Mouse (Mus musculus) left cerebral cortex, adult 9 months (tissue): Measurements from ENCODE around the gene Lrrfip1.

ENCODE experiments used
- DNase-seq, 2 experiments: peaks; one replicate each; pipeline ENCODE4 v3.0.0; 2022; ENCODE audit warnings: low spot score in 2 of 2

The Lrrfip1 gene

DNA sequence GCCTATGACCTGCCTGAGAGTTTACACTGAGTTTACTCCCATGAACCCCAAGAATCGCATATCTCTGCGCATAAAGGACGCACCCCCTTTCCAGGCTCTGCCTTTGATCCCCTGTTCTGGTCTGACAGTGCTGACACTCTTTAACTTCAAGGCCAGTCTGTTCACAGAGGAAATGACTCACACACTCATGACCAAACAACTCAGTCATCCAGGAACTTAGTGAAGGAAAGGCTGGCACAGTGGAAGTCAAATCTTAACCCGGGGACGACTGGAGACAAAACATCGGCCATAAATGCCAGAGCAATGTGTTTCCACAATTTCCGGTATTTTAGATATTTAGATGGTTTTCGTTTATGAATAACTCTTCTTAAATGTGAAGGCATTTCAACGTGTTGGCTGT is 25.4 kb downstream of the Lrrfip1 start:
- no peak for DNase-seq

DNA sequence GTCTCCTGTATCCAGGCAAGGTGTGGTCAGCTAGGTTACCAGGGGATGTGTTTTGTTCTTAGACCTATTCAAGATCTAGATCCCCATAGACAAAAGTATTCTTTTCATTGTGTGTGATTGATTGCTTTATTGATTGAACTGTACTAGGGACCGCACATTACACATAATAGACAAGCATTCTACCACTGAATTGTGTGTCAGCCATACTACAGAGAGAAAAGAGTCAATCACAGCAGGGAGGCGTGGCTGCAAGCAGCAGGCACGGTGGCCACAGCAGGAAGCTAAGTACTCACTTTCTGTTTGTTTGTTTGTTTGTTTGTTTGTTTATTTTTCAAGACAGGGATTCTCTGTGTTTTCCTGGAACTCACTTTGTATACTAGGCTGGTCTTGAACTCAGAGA is 25.9 kb downstream of the Lrrfip1 start:
- no peak for DNase-seq

DNA sequence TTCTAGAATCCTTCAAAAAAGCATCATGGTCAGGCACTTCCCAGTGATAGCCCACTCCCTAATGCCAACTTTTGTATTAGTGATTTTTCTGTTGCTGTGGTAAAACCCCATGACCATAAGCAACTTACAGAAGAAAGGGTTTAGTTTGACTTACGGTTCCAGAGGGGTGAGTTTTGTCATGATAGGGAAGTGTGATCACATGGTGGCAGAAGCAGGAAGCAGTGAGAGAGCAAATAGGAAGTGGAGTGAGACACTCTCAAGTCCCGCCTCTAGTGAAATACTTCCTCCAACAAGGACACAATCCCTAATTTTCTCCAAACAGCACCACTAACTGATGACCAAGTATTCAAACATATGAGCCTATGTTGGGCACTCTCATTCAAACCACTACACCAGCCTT is 28.4 kb downstream of the Lrrfip1 start:
- no peak for DNase-seq

DNA sequence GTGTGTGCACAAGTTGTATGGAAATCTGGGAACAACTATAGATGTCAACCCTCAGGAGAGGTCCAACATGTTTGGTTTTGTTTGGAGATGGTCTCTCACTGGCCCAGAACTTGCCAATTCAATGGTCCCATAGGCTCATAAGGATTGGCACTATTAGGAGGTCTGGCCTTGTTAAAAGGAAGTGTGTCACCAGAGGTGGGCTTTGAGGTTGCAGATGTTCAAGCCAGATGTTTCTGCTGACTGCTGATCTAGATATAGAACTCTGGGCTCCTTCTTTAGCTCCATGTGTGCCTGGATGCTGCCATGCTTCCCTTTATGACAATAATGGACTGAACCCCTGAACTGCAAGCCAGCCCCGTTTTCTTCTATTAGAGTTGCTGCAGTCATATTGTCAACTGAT is 31.8 kb downstream of the Lrrfip1 start:
- no peak for DNase-seq

DNA sequence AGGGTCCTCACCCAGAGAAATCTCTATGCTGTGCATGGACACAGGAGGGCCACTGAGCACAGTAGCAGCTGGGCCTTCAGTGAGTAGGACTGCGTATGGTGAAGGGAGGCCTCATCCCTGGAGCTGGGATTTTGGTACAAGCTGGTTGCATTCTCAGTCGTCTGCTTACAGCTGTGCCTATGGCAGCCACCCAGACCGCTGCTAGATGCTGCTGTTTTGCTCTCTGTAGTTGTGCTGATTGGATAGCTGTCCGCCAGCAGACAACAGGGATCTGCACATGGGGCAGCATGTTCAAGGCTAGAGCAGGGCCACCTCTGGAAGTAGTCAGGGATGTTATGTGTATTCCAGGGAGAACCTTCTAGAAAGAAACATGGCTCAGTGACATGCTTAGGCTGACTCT is 33.0 kb downstream of the Lrrfip1 start:
- no peak for DNase-seq

DNA sequence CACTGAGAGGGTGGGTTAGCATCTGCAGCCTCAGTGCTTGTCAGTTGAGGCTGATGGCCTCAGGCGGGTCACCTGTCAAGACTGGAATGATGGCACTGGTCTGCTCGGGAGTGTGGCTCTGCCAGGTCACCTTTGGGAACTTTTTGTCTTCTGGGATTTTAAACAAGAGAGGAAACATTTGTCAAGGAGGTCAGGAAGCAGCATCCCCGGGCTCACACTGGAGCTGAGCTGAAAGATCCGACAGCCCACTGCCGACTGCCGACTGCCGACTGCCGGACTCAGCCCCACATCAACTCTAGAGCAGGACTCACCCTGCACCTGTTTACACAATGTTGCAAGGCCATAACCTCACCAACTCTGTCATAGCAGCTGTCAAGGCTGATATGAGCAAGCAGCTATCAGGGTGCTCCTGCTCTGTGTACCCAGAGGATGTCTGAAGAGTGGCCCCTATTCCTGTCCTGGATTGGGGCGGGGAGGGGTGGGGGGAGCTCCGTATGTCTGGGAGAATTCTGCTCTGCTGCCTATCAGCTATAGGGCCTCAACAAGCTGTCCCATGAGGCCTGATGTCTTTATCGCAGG is 33.9 kb downstream of the Lrrfip1 start:
- no peak for DNase-seq

DNA sequence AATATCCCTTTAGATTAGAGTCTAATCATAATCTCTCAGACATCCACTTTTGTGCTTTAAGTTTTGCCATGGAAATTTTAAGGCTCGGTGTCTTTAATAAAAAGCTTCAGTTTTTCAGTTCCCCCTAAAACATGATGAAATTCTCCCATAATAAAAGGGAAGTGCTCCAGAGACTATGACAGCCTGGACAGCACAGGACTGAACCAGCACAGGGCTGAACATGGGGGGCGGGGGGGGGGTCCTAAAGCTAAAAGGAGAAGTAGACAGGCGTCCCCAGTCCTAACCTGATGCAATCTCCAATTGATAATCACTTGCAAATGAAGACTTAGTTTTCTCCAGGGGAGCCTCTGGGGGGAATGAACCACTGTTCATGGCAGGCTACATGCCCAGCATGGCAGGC is 36.0 kb downstream of the Lrrfip1 start:
- no peak for DNase-seq

DNA sequence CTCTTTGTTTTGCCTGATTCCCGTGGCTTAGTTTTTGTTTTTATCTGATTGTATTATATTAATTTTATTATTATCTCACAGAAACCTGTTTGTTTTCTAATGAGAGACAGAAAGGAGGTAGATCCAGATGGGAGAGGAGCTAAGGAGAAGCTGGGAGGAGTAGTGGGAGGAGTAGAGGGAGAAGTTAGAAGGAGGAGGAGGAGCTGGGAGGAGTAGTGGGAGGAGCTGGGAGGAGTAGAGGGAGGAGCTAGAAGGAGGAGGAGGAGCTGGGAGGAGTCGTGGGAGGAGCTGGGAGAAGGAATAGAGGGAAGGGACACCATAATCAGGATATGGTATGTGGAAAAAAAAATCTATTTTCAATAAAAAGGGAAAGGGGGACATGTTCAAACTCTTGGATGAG is 36.7 kb downstream of the Lrrfip1 start:
- DNase-seq: no peak

DNA sequence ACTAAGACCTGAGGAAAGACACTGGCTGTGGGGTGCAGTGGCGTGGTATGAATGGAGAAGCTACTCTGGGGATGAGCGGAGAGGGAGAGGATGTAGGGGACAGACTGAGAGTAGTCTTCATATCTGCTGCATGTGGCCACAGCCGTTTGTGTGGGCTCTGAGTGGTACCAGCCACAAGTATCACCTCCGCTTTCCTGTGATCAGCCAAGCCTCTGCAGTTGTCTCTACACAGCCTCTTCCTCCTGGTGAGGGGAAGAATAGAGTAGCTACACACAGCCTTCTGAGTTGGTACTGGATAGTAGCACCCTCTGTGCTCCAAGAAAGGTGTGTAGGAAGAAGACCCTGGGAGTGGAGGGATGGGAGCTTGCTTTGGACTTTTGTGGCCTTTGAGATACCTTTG is 38.7 kb downstream of the Lrrfip1 start:
- no peak for DNase-seq

DNA sequence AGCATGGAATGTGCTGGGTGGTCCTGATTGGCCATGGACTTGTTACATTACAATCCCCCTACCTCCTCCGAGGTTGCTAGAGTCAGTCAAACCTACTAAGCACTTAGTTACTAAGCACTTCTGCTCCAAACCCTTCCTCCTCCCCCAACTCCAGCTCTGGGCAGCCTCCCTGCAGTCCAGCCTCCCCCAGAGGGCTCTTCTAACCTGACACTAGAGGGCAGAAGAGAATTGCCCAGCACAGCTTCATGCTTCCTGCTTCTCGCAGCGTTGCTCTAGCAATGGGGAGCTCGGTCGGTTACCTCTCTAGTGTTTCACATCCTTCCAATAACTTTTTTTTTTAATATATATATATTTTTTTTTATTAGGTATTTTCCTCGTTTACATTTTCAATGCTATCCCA is 39.5 kb downstream of the Lrrfip1 start:
- no peak for DNase-seq

DNA sequence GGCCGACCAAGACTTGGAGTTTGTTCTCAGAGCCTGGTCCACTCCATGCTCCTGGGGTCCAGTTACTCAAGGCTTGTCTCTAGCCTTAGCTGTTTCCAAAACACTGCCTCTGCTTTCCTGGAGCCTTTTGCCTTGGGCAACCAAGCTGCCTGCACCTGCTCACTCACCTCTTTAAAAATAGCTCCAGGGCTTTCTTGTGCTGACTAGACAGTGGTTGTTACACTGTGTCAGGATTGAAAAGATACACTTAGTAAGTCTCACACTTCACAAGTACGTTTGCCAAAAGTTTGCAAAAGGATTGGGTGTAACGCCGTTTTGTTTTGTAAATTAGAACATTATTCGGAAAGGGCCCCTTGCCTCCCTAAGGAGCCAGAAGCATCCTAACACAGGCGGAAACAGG is 40.0 kb downstream of the Lrrfip1 start:
- no peak for DNase-seq

DNA sequence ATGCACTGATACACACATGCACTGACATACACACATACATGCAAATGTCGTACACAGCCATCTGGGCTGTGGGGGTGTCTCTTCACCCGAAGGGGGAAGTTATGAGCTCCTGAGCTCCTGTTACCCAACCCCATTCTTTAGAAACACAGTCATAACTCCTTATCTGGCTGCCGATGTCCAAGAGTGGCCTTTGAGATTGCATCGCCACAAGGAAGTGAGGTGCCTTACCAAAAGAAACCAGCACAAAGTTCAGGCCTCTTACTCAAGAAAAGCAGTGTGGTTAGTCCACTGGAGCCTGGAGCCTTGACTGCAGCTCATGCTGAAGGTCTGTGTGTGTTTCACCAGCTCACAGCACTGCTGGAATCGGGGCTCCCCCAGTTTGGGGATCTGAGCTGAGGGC is 43.1 kb downstream of the Lrrfip1 start:
- no peak for DNase-seq

DNA sequence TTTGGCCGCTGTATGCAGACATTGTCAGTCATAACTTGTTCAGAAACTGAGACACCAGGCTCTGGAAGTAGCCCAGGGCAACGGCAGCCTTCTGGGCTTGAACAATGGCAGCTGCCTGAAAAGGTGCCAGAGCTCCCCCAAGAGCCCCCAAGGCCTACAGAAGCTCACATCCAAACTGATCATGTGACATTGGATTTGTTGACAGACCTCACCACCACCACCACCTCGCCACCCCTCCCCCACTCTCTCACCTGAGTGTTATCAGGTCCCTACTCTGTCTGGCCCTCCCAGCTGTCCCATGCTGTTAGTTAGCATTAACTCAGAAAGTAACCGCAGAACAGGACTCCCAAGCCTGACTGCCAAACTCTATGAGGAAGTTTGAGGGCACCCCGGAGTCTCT is 44.7 kb downstream of the Lrrfip1 start:
- no peak for DNase-seq

DNA sequence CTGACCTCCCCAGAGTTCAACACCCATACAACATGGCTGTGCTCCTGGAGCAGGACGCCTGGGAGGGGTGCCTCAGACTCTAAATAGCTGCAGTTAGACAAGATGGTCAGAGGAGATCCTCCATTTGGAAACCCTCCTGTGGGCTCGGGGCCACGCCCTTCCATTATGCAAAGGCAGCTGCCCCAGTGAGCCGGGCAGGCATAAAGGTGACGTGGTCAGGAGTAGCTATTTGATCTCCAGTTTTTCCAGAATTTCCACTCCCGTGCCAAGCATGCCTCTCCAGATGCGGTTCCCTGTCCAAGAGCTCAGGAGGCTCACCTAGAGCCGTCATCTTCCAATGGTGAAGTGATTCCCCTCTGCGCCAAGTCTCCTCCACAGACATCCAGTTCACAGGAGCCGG is 45.6 kb downstream of the Lrrfip1 start:
- no peak for DNase-seq

DNA sequence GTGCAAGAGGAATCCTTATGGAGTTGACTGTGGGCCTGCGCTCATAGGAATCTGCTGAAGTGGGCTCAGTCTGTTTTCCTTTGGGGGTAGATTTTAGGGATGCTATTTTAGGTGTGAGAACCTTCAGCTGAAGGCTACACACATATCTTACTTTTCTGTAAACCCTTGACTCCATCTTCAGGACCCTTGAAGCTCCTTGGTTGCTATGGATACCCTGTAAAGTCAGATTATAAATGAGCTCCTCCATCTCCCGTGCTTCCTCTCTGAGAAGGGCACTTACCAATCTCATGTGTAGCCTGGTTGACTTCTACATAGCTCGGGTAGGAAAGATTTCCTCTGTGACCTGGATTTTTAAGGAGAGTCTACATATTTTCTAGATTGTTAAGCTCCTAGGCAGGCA is 46.1 kb downstream of the Lrrfip1 start:
- no peak for DNase-seq

DNA sequence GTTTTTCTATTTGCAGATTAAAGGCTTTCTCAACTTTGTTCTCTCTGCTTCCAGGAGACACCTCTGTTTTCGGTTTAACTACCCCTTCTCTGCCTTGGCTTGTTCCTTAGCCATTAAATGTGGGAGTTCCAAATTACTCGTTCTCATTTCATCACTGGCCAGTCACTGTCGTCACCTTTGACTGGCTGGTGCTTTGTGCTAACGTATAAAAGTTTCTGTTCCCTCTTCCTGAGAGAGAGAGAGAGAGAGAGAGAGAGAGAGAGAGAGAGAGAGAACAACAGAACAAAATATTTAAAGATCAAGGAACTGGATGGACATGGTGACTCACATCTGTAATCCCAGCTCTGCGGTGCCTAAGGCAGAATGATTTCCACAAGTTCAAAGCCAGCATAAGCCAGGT is 47.7 kb downstream of the Lrrfip1 start:
- DNase-seq: no peak

DNA sequence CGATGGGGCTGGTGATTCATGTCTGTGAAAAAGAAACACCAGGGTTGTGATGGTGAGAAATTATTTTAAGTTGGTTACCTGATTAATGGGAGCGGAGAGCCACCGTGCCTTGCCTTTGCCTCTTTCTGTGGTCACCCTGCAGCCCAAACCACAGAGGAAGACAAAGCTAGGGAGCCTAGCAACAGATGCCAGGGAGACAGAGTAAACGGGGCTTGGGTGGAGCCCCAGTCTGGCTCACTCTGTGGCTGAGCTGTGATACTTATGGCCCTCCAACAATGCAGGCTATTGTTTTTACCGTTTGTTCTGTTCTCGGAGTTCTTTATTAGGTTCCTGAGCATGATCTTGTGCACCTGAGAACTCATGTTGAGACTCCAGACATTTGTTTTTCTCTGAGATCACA is 50.8 kb downstream of the Lrrfip1 start:
- no peak for DNase-seq

DNA sequence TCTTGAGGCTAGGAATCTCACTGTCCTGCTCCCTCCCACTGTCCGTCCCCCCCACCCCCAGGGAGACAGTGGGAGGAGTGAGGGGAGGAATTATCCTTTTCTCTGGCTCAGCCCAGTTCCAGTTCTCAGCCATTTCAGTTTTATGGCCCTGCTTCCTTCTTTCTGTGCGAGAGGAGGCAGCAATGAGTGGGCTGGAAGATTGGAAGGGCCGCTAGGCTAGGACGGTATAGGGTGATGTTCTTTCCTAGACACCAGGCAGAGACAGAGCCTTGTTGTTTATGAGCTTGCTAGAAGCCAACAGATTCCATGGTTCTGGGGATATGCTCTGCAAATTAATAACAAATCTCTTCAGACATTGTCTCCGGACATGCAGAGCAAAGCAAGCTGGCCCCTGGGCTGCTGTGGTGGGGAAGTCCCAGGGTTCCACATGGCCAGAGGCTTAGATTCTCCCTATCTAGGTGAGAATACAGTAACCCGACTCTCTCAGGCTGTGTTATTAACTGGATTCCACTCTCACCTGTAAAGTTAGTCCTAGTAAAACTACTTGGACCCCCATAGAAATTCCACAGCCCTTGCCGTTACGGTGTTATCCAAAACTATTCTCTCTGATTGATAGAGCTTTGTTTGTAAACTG is 53.0 kb downstream of the Lrrfip1 start:
- DNase-seq: no peak

DNA sequence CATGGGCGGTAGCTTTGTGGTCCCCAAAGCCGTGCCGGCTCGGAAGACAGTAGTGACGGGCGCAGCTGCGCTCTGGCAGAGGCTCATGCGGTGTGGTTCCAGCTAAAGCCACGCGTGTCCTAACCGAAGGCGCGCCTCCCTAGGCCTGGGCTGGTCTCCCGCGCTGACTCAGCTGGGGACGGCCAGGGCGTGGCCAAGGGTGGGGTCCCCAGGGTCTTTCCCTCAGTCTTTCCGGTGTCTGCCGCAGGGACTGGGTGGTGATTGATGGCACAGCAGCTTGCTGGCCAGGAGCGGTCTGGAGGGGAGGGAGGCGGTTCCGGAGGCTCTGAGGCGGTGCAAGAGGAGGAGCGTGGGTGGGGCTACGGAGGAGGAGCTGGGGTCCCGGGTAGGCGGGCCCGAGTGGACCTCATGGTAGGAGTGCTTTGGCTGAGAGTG is 54.2 kb downstream of the Lrrfip1 start:
- DNase-seq: peak; percentile 52 to 82

DNA sequence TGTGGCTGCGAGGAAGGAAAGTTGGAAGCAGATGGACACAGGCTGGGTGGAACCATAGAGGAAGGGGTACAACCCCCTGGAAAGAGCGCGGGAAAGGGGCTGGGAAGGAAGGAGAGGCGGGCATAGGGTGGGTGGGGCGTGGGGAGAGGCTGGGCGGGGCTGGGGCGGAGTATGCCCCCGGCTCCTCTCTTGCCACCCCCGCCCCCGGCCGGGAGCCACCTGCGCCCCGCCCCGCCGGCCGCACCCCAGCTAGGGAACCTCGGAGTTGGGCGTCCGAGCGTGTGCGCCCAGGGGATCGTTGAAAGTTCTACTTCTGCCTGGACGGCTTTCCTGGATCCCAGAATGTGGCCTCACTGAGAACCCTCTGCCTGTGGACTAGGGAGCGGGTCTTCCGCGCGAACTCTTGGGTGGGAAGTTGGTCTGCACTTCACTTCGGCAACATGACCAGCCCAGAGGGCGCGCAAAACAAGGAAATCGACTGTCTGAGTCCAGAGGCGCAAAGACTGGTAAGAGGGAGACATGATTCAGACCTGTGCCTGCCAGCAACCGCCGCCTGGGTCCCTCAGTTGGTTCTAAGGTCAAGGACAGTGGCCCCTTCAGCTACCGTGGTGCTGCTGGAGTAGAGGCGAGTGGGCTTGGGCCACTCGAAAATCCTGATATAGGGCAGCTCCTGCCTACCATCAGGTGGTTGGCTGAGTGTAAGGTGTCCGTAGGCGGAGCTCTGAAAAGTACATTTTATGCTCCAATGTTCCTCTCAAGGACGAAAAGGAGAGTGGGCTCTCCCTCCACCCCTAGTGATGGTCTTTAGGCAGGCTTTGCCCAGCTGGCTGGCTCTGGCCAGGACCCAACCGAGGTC is 54.9 kb downstream of the Lrrfip1 start:
- no peak for DNase-seq

DNA sequence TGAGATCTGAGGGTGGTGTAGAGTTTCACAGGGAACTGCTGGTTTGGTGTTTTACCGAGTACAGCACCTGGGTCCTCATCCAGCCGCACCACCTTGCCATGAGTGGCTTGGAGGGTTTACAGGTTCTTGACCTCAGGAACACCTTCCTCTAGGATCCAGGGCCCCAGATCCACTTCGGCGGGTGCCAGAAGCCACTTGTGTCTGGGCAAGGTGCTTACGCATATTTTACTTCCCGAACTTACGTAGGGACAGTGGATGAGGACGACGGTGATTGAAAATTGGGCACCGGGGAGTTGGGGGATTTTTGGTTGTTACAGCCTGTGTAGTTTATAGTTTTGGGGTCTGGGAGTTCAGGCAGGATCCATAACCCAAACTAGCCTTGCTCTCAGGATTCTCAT is 55.5 kb downstream of the Lrrfip1 start:
- DNase-seq: no peak

DNA sequence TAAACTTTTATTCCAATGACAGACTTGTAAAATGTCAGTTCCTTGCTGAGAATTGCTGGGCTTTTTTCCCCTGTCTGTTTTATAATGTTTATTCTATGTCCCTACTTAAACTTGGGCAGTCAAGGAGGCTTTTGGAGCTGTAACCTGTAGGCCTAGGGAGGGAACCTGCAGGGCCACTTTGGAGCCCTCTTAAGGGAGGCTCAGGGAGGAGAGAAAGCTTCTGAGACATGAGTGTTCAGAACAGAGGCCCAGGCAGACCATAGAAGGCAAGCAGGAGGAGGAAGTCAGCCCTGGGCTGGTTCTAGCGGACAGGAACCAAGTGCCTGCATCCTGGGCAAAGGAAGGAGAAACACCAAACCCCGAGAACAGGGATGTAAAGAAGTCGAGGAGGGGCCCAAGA is 56.3 kb downstream of the Lrrfip1 start:
- DNase-seq: no peak

DNA sequence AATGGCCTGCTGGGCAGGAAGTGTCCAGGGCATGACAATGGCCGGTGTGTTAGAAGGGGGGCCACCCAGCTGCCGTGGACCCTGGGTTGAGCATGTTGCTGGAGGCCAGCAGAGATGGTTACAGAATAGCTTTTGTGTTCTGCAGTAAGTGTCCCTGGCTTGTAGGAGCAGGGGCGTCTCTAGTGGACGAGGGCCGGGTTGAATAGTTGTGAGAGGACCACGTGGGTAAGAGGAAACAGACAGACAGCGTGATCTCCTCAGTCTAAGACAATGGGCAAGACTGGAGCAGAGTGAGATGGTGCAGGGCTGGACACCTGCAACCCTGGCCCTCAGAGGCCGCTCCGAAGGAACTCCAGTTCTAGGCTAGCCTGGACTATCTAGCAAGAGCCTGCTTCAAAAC is 57.2 kb downstream of the Lrrfip1 start:
- no peak for DNase-seq
